Mouse (Mus musculus): Measurements from ENCODE around the gene 4933402N03Rik.

GRCm38 (mm10) chr7:131187996-131188395 is 41.9 kb upstream of the 4933402N03Rik start:
- TF ChIP-seq CTCF (IDR thresholded peaks at IDR 0.05; ENCODE audit: insufficient read depth, low read depth, low read length), result no peak
- no peak for TF ChIP-seq POLR2A (IDR thresholded peaks at IDR 0.05; ENCODE audit: insufficient read depth, low read depth, low read length)

All from olfactory bulb, adult 2 months (tissue).